ENCODE assay signal across 14 mouse cellular contexts in the genomic region with DNA sequence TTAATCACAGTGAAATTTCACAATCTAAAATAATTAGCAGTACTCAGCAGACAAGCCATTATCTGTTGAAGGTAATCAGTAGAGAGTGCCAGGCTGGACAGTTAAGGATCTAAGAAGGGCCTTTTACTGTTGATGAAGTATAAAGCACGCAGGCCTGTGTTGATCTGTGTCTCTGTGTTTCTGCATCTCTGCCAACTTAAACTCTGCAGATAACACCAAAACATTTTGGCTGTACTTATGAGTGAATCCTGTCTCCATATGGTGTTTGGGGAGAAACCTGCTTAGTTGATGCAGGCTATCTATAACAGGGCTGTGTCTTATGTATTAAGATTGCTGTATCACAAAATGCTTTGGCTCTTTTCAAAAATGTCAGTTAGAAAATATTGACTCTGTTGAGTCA.
A peak's percentile ranks its signal among the peaks of the same experiment; 100 is the strongest.
DNase-seq lines count a peak whose midpoint lies in the region.
"Had no signal": no experiment of that assay in that cellular context is flagged by ENCODE, and none has a peak within 500 bp of the region (broad histone marks: within the 10 kb centered on the region; RNA-seq: fewer than 3 reads in every experiment).

No protein-coding gene starts in this region.

- peak; percentile 29 for DNase-seq in layer of hippocampus, adult 11-12 months (ENCODE audit: low spot score)
- no peak for DNase-seq in layer of hippocampus, postnatal 25 days (ENCODE audit: extremely low spot score in 1 of 2, low spot score in 1 of 2)
- DNase-seq in 416B (ENCODE audit: low read depth) = peak; percentile 1
- peak; percentile 15 for DNase-seq in MN1 (ENCODE audit: low spot score)
- DNase-seq in layer of hippocampus, adult 8-10 months (ENCODE audit: low spot score in 2 of 2) = peak; percentile 14 to 20
- no peak for DNase-seq in embryo, embryonic 10 days (ENCODE audit: low spot score)
- no peak for DNase-seq in liver
- DNase-seq: adrenal gland, postnatal 14 days; cerebellum, adult 11-12 months; cerebellum, postnatal 10 days; gastrocnemius, adult 2 months; kidney, adult 18-20 months; thymus, adult 2 months; thymus, postnatal 4 days had no signal

Comparison
In these comparisons a context has a peak if more than half of its experiments do, and no peak if none do; other contexts are left out.
1. DNase-seq: peak in layer of hippocampus, adult 11-12 months (single experiment), 416B (single experiment), MN1 (single experiment) and layer of hippocampus, adult 8-10 months (2 of 2); none in layer of hippocampus, postnatal 25 days (0 of 2), embryo, embryonic 10 days (single experiment) and liver (single experiment).